22 mouse cellular contexts compared by ENCODE assay signal in genomic region chr10:73788163-73788562, GRCm38 (mm10).
DNase-seq lines count a peak whose midpoint lies in the region; ATAC-seq lines count a peak whose summit lies in the region.
"Had no signal": no experiment of that assay in that cellular context is flagged by ENCODE, and none has a peak within 500 bp of the region (broad histone marks: within the 10 kb centered on the region; RNA-seq: fewer than 3 reads in every experiment).

No protein-coding gene starts in this region.

- 22% methylated on average over 3 of the region's 3 CpGs for WGBS in lung, embryonic 16.5 days

- no peaks in the 10 kb centered on the region for H3K27me3 ChIP-seq in lung, embryonic 16.5 days (ENCODE audit: control insufficient read depth, insufficient read depth, low read depth, low read length)
- H3K27me3 ChIP-seq: forebrain, embryonic 13.5 days; hindbrain, embryonic 12.5 days; hindbrain, embryonic 15.5 days had no signal

- ATAC-seq in lung, embryonic 16.5 days (ENCODE audit: low read depth): peak; percentile 91
- ATAC-seq: activated CD4-positive, CD25-positive, alpha-beta regulatory T cell, adult 4 months; forebrain, embryonic 13.5 days; forebrain, embryonic 16.5 days had no signal

- H3K36me3 ChIP-seq in lung, embryonic 16.5 days (ENCODE audit: control insufficient read depth, insufficient read depth, low read length): no peaks in the 10 kb centered on the region
- H3K36me3 ChIP-seq: forebrain, embryonic 10.5 days; hindbrain, embryonic 12.5 days; hindbrain, embryonic 15.5 days had no signal

- no peak overlapping the region for H3K4me2 ChIP-seq in lung, embryonic 16.5 days (ENCODE audit: low read depth, low read length)
- H3K4me2 ChIP-seq: forebrain, embryonic 13.5 days; heart, embryonic 11.5 days; hindbrain, embryonic 12.5 days; hindbrain, embryonic 15.5 days had no signal

- H3K9ac ChIP-seq in lung, embryonic 16.5 days (ENCODE audit: low read length): no peak overlapping the region
- H3K9ac ChIP-seq: forebrain, embryonic 13.5 days; hindbrain, embryonic 12.5 days; hindbrain, embryonic 15.5 days had no signal

- peak; percentile 13 for DNase-seq in embryo, embryonic 10 days (ENCODE audit: low spot score)
- no peak for DNase-seq in embryo, embryonic 9.5 days (ENCODE audit: extremely low spot score)
- no peak for DNase-seq in lung, postnatal 36 days
- peak; percentile 7 for DNase-seq in embryo, embryonic 11 days
- peak; percentile 15 for DNase-seq in mesoderm, embryonic 11.5 days (ENCODE audit: low read depth, low spot score)
- DNase-seq in urinary bladder, postnatal 4 days (ENCODE audit: low spot score in 2 of 2): no peak
- no peak for DNase-seq in thymus, adult 18-20 months
- DNase-seq: adrenal gland, postnatal 10 days; cerebellum, adult 11-12 months; cerebellum, adult 8-10 months; cerebellum, postnatal 10 days; cerebellum, postnatal 36 days; gastrocnemius, postnatal 10 days; gastrocnemius, postnatal 36 days had no signal

- H3K27ac ChIP-seq in lung, embryonic 16.5 days (ENCODE audit: low read length): no peak overlapping the region
- H3K27ac ChIP-seq: forebrain, embryonic 10.5 days; forebrain, embryonic 13.5 days; hindbrain, embryonic 12.5 days; hindbrain, embryonic 15.5 days had no signal

- no peak overlapping the region for H3K4me3 ChIP-seq in lung, embryonic 16.5 days (ENCODE audit: low read length)
- H3K4me3 ChIP-seq: forebrain, embryonic 10.5 days; forebrain, embryonic 13.5 days; hindbrain, embryonic 12.5 days; hindbrain, embryonic 15.5 days had no signal

- no peaks in the 10 kb centered on the region for H3K9me3 ChIP-seq in lung, embryonic 16.5 days (ENCODE audit: control insufficient read depth, low read length)
- H3K9me3 ChIP-seq: forebrain, embryonic 10.5 days; forebrain, embryonic 13.5 days; hindbrain, embryonic 12.5 days; hindbrain, embryonic 15.5 days had no signal

- no peaks in the 10 kb centered on the region for H3K4me1 ChIP-seq in lung, embryonic 16.5 days (replicated peaks; ENCODE audit: control insufficient read depth, insufficient read depth, low read length)
- H3K4me1 ChIP-seq: forebrain, embryonic 10.5 days; forebrain, embryonic 13.5 days; hindbrain, embryonic 12.5 days; hindbrain, embryonic 15.5 days had no signal

Comparison
In these comparisons a context has a peak if more than half of its experiments do, and no peak if none do; other contexts are left out.
1. DNase-seq: peak in embryo, embryonic 10 days (single experiment), embryo, embryonic 11 days (single experiment) and mesoderm, embryonic 11.5 days (single experiment); none in embryo, embryonic 9.5 days (single experiment), lung, postnatal 36 days (single experiment), urinary bladder, postnatal 4 days (0 of 2) and thymus, adult 18-20 months (0 of 2).